Mouse (Mus musculus) left cerebral cortex, adult 11 months (tissue): ENCODE results near the gene Snx18.

ENCODE experiments used
- DNase-seq: peaks from one replicate; pipeline ENCODE4 v3.0.0; 2022; ENCODE audit warnings: low spot score

The Snx18 gene

DNA sequence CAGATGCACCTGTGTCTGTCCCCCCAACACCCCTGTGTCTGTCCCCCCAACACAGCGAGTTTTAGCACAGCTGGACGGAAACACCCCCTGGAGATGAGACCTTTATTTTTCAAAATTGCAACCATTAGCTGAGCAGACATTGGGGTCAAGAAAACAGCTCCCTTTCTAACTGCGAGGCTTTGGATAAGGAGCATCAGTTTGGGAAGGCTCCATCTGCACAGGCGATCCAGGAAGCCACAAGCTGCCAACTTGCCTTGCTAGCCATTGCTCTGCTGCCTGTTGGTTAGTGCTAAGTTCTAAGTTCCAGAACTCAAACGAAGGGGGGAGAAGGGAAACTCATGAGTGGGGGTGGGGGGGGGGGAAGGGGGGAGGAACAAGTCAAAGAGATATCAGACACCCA, 51.4 kb downstream of the Snx18 start:
- DNase-seq = no peak

DNA sequence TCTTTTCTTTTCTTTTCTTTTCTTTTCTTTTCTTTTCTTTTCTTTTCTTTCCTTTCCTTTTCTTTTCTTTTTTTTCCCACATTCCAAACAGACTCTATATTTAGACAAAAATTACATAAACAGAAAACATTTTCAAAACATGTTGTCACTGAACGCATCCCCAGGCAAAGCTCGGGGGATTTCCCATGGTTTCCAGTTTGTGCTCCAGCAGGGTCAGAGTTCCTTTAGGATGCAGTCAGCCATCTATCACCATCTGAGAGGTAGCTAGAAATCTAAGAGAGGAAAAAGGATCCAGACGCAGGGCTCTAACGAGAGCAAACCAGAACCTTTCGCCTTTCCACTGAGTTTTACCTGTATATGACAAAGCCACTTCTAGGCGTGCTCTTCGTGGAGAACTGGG, 52.0 kb downstream of the Snx18 start:
- no peak for DNase-seq

GRCm38 (mm10) chr13:113559646-113560045, 58.7 kb downstream of the Snx18 start:
- no peak for DNase-seq

DNA sequence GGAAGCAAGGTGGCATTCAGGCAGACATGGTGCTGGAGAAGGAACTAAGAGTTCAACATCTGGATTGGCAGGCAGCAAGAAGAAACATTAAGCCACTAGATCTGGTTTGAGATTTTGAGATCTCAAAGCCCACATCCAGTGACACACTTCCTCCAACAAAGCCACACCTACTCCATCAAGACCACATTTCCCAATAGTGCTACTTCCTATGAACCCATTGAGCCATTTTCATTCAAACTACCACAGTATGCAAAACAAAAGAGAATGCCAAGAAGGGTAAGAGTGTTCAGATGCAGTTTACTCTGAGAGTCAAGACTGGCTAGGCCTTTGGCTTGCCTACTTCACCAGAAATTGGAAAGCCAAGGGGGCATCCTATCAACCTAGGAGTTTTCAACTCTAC, 61.8 kb downstream of the Snx18 start:
- DNase-seq = no peak

- DNase-seq = no peak
These were observed 63.1 kb downstream of the Snx18 start for GRCm38 (mm10) chr13:113555226-113555625.

- DNase-seq = no peak
These were observed 64.6 kb downstream of the Snx18 start for GRCm38 (mm10) chr13:113553603-113554230.

DNA sequence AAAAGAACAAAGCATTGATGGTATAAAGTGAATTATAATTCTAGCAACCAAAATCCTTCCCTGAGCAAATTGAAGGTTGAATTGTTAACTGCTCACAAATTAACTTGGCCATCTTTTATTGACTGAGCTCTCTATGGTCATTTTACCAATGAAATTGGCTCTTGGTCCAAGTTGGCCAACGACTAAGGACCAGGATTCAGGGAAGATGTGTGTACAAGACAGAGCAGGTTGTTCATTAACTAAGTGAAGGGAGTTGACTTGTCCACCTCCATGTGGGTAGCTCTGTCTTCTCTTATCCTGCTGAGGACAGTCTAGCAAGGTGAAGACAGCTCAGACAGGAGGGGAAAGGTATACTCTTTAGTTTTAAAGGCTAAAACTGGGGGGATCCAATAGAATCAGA, 66.0 kb downstream of the Snx18 start:
- DNase-seq = no peak

DNA sequence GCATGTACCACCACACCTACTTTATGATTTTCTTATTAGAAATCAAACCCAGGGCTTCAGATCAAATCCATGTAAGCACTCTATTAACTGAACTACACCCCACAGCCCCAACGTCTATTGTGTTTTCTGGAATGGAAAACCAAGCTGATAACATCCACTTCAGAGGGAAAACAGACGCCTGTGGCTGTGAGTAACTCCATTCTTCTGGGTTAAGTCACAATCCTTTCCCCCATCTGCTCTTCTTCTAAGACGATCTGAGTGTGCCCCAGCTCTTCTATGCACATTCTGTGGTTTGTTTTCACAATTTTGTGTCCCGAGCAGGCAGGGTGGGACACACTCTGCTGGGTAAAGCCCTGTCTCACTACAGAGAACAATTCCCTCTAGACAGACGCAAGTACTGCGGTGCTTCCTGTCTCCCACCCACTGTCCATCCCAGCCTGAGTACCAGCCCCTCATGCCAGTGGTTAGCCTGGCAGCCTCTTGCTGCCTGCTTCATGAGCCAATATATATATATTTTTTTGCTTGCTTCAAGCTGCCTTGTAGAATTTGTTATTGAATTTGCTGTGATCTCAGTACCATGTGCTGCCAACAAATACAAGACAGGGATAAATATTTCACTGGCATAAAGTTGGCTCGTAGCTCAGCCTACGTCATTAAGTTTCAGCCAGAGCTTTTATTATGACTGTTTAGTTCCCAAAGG, 67.3 kb downstream of the Snx18 start:
- no peak for DNase-seq

DNA sequence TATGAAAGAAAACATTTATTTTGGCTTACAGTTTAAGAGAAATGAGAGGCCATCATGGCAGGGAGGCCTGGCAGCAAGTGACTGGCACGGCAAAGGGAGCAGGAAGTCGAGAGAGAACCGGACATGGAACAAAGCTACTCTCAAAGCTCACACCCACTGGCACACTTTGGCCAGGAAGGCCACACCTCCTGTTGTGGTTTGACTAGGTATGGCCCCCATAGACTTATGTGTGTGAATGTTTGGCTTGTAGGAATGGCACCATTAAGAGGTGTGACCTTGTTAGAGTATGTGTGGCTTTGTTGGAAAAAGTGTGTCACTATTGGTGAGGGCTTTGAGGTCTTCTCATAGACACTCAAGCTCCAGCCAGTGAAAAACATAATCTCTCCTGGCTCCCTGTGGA, 69.3 kb downstream of the Snx18 start:
- no peak for DNase-seq

- no peak for DNase-seq
These were observed 70.4 kb downstream of the Snx18 start for GRCm38 (mm10) chr13:113547807-113548426.

DNA sequence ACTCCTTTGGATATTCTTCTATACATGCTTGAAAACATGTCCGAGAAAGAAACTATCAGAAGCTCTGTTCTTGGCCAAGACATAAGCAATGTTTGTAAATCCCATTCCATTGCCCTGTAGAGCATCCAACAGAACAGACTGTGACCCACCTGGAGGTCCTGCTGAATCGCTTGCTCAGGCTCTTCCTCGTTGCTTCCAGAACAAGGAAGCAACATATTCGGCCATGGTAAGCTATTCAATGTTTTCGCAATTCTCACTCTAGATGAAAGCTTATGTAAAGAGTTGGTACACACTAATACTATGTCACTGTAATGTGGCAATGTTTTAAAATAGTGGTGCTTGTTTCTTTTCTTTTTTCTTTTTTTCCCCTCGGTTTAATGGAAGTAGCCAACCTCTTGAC, 76.0 kb downstream of the Snx18 start:
- no peak for DNase-seq
